8 mouse cellular contexts compared by ENCODE assay signal in genomic region chr12:113610924-113611323, GRCm38 (mm10).
DNase-seq lines count a peak whose midpoint lies in the region; ATAC-seq and TF ChIP-seq lines count a peak whose summit lies in the region.
"Had no signal": no experiment of that assay in that cellular context is flagged by ENCODE, and none has a peak within 500 bp of the region (broad histone marks: within the 10 kb centered on the region; RNA-seq: fewer than 3 reads in every experiment).

No protein-coding gene starts in this region.

- peak; percentile 22 for DNase-seq in kidney, adult 9 months
- DNase-seq in A20 (ENCODE audit: low read depth, low spot score), result peak; percentile 18
- DNase-seq in embryo, embryonic 10.5 days (ENCODE audit: low spot score), result peak; percentile 50
- DNase-seq in mesoderm, embryonic 11.5 days (ENCODE audit: low read depth, low spot score), result peak; percentile 39
- DNase-seq in frontal cortex, postnatal 14 days (ENCODE audit: low spot score in 2 of 2), result no peak

- no peak overlapping the region for H3K9ac ChIP-seq in kidney, embryonic 16.5 days (replicated peaks; ENCODE audit: low read length)
- H3K9ac ChIP-seq: liver, embryonic 15.5 days had no signal

- no peaks in the 10 kb centered on the region for H3K4me1 ChIP-seq in kidney, embryonic 16.5 days (ENCODE audit: insufficient read depth, low read length)
- no peaks in the 10 kb centered on the region for H3K4me1 ChIP-seq in E14TG2a.4 (replicated peaks; ENCODE audit: low read depth, low read length)
- H3K4me1 ChIP-seq: liver, embryonic 15.5 days had no signal

- no peaks in the 10 kb centered on the region for H3K36me3 ChIP-seq in kidney, embryonic 16.5 days (ENCODE audit: insufficient read depth, low read length)
- no peaks in the 10 kb centered on the region for H3K36me3 ChIP-seq in E14TG2a.4 (ENCODE audit: insufficient read depth, low read length)
- H3K36me3 ChIP-seq: liver, embryonic 15.5 days had no signal

- WGBS in kidney, embryonic 16.5 days, result 50% methylated on average over 4 of the region's 4 CpGs

- no peak overlapping the region for H3K27ac ChIP-seq in kidney, embryonic 16.5 days (ENCODE audit: low read length)
- H3K27ac ChIP-seq: liver, embryonic 15.5 days had no signal

- peak; percentile 74 for TF ChIP-seq CTCF in E14TG2a.4 (conservative IDR thresholded peaks at IDR 0.05; ENCODE audit: low read length)

- H3K27me3 ChIP-seq in kidney, embryonic 16.5 days (ENCODE audit: insufficient read depth, low read length), result no peaks in the 10 kb centered on the region
- H3K27me3 ChIP-seq in E14TG2a.4 (ENCODE audit: insufficient read depth, low read length), result no peaks in the 10 kb centered on the region
- H3K27me3 ChIP-seq: liver, embryonic 15.5 days had no signal

- no peak overlapping the region for H3K4me3 ChIP-seq in kidney, embryonic 16.5 days (ENCODE audit: low read length)
- H3K4me3 ChIP-seq in E14TG2a.4 (replicated peaks; ENCODE audit: low read length), result no peak overlapping the region
- H3K4me3 ChIP-seq: liver, embryonic 15.5 days had no signal

- no peak for ATAC-seq in kidney, embryonic 16.5 days (ENCODE audit: low FRiP score, low TSS enrichment)

- no peaks in the 10 kb centered on the region for H3K9me3 ChIP-seq in kidney, embryonic 16.5 days (ENCODE audit: low read length)
- H3K9me3 ChIP-seq in E14TG2a.4 (ENCODE audit: low read length), result peaks cover 22% of the 10 kb centered on the region
- H3K9me3 ChIP-seq: liver, embryonic 15.5 days had no signal

- no peak overlapping the region for H3K4me2 ChIP-seq in kidney, embryonic 16.5 days (replicated peaks; ENCODE audit: low read depth, low read length)
- H3K4me2 ChIP-seq: liver, embryonic 15.5 days had no signal

Comparison
In these comparisons a context has a peak if more than half of its experiments do, and no peak if none do; other contexts are left out.
1. DNase-seq: peak in kidney, adult 9 months (single experiment), A20 (single experiment), embryo, embryonic 10.5 days (single experiment) and mesoderm, embryonic 11.5 days (single experiment); none in frontal cortex, postnatal 14 days (0 of 2).